Mouse (Mus musculus): ENCODE measurements around the gene Kin. TPM values are rescaled to one million over a fixed set of nuclear protein-coding genes. Genes with fewer than 3 reads are reported as not detected.

Kin gene
- total and polyA plus RNA-seq, 2 experiments: 1.3 to 7.7 TPM

DNA sequence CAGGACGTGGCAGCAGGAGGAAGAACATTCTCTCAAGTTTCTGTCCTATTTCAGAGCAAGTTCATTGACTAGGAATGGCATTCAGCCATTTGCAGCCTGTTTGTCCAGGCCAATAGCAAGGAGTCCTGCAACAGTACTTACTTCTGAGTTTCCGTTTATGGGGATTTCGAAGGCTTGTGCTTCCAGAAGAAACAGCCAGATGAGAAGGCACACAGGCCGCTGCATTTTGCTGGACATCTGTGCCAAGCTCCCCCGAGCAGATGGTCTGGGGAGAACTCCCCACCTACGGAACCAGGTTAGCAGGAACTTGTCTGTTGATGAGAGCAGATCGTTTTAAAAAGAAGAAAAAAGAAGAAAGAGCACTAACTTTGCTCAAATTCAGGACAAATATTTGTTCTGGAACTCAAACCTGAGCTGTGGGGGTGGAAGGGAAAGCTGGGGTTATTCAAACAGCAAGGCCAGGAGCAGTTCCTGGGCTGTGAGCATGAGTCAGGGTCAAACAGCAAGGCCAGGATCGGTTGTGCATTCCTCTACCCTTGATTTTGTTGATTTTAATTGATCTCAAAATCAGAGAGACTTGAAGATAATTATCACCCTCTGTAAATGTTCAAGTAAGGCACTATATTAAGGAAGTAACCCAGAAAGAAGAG is 50.1 kb downstream of the Kin start:
- H3K27ac ChIP-seq (replicated peaks; ENCODE audit: insufficient read depth, low read depth, low read length): peak overlapping the region; percentile 92
- peak overlapping the region; percentile 62 for H3K9ac ChIP-seq (ENCODE audit: low read depth, low read length)
- H3K27me3 ChIP-seq (ENCODE audit: control insufficient read depth, insufficient read depth, low read length): no peaks in the 10 kb centered on the region
- peaks cover 9% of the 10 kb centered on the region for H3K36me3 ChIP-seq (ENCODE audit: control insufficient read depth, insufficient read depth, low read length)
- TF ChIP-seq POLR2A (IDR thresholded peaks at IDR 0.05; ENCODE audit: extremely low read depth, insufficient read depth, low read length) (no peak), CTCF (IDR thresholded peaks at IDR 0.05; ENCODE audit: low read depth, low read length) (no peak)
- 0 out of 2 replicates have a peak, but pooled peaks cover 3% of the 10 kb centered on the region for H3K79me2 ChIP-seq (ENCODE audit: control insufficient read depth, insufficient read depth, low read length)
- peak overlapping the region; percentile 59 for H3K4me3 ChIP-seq (ENCODE audit: insufficient read depth, low read depth, low read length)
- H3K4me1 ChIP-seq (ENCODE audit: control insufficient read depth, insufficient read depth, low read length): peaks cover 27% of the 10 kb centered on the region
- peak; percentile 97 for DNase-seq (ENCODE audit: extremely low read depth, low read depth, low spot score)
- WGBS: 12% methylated on average over 8 of the region's 8 CpGs

DNA sequence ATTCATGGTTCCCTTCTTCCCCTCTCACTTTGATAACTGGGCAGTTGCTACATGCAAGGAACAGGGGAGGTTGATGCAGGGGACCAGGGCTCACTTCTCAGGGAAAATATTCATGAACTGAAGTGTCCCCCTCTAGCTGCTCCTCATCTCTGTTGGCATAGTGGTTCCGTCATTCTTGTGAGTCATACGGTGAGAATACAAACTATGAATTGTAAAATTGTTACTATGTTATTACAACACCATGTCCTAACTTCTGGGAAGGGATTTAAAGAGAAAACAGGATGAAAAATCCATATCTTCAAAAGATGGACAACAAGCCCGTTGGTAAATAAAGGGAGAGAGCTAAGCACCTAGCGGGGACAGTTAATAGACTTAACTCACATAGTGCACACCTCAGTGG is 50.9 kb downstream of the Kin start, which contains the start of gene Itih2:
Gene Itih2 (minus strand): TSS at position 101 of the 400 bp plus-strand sequence.
- no peak for DNase-seq (ENCODE audit: extremely low read depth, low read depth, low spot score)
- peaks cover 5% of the 10 kb centered on the region; the same call in 1 of the 2 replicates for H3K36me3 ChIP-seq (ENCODE audit: control insufficient read depth, insufficient read depth, low read length)
- peak within 1 kb of the TSS; percentile 59 for H3K4me3 ChIP-seq (ENCODE audit: insufficient read depth, low read depth, low read length)
- no peaks in the 10 kb centered on the region for H3K27me3 ChIP-seq (ENCODE audit: control insufficient read depth, insufficient read depth, low read length)
- peak within 1 kb of the TSS; percentile 92 for H3K27ac ChIP-seq (replicated peaks; ENCODE audit: insufficient read depth, low read depth, low read length)
- WGBS: 25% methylated on average over 4 of the region's 4 CpGs
- H3K79me2 ChIP-seq (ENCODE audit: control insufficient read depth, insufficient read depth, low read length): no peaks in the 10 kb centered on the region; the same call in 1 of the 2 replicates
- H3K4me1 ChIP-seq (ENCODE audit: control insufficient read depth, insufficient read depth, low read length): peaks cover 25% of the 10 kb centered on the region
- peak within 1 kb of the TSS; percentile 62 for H3K9ac ChIP-seq (ENCODE audit: low read depth, low read length)
- TF ChIP-seq CTCF (IDR thresholded peaks at IDR 0.05; ENCODE audit: low read depth, low read length): no peak
- no peak for TF ChIP-seq POLR2A (IDR thresholded peaks at IDR 0.05; ENCODE audit: extremely low read depth, insufficient read depth, low read length)

DNA sequence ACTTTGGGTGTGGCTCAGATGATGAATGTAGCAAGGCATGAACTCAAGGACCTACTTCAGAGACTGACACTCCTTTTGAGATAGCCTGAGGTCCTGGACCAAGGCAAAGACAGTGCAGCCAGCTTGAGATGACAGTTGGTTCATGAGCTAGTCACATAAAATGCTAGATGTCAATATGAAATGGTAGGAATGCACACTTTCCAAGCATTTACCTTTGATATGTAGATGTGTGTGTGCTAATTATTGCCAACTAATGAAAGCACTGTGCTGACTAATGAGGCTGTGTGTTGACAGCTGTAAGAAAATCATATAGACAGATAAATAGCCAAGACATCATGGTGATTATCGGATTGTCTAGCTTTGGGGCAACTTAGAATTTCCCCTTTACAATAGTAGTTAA is 51.7 kb downstream of the Kin start:
- Histone ChIP-seq H3K27me3 (ENCODE audit: control insufficient read depth, insufficient read depth, low read length) (no peaks in the 10 kb centered on the region), H3K27ac (replicated peaks; ENCODE audit: insufficient read depth, low read depth, low read length) (no peak overlapping the region), H3K9ac (ENCODE audit: low read depth, low read length) (no peak overlapping the region), H3K4me3 (ENCODE audit: insufficient read depth, low read depth, low read length) (no peak overlapping the region), H3K36me3 (ENCODE audit: control insufficient read depth, insufficient read depth, low read length) (peaks cover 5% of the 10 kb centered on the region; the same call in 1 of the 2 replicates), H3K4me1 (ENCODE audit: control insufficient read depth, insufficient read depth, low read length) (peaks cover 26% of the 10 kb centered on the region), H3K79me2 (ENCODE audit: control insufficient read depth, insufficient read depth, low read length) (no peaks in the 10 kb centered on the region; the same call in 1 of the 2 replicates)
- no peak for TF ChIP-seq CTCF (IDR thresholded peaks at IDR 0.05; ENCODE audit: low read depth, low read length)
- no peak for TF ChIP-seq POLR2A (IDR thresholded peaks at IDR 0.05; ENCODE audit: extremely low read depth, insufficient read depth, low read length)
- no peak for DNase-seq (ENCODE audit: extremely low read depth, low read depth, low spot score)
- WGBS: 100% methylated on average over 1 of the region's 1 CpGs

DNA sequence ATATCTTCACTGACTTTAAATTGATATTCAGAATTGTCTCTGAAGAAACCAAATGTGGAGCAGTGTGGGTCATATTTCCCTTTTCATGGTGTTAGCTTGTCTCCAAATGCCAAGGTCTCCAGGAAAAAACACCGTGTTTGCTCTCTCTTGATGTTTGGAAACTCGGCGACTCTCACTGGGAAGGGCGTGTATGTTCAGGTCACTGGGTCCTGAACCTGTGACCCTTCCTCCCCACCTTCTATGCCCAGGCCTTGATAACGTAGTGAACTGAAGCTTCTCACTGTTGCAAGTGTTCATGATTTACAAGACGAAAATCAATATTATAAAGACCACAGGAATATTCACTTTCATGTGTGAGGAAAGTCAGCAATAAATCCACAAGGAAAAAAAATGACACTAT is 53.5 kb downstream of the Kin start:
- H3K4me1 ChIP-seq (ENCODE audit: control insufficient read depth, insufficient read depth, low read length): peaks cover 21% of the 10 kb centered on the region
- H3K36me3 ChIP-seq (ENCODE audit: control insufficient read depth, insufficient read depth, low read length): no peaks in the 10 kb centered on the region
- WGBS: 18% methylated on average over 6 of the region's 6 CpGs
- TF ChIP-seq CTCF (IDR thresholded peaks at IDR 0.05; ENCODE audit: low read depth, low read length) (no peak), POLR2A (IDR thresholded peaks at IDR 0.05; ENCODE audit: extremely low read depth, insufficient read depth, low read length) (no peak)
- H3K4me3 ChIP-seq (ENCODE audit: insufficient read depth, low read depth, low read length): no peak overlapping the region
- peak; percentile 93 for DNase-seq (ENCODE audit: extremely low read depth, low read depth, low spot score)
- H3K27me3 ChIP-seq (ENCODE audit: control insufficient read depth, insufficient read depth, low read length): no peaks in the 10 kb centered on the region
- H3K27ac ChIP-seq (replicated peaks; ENCODE audit: insufficient read depth, low read depth, low read length): no peak overlapping the region
- H3K79me2 ChIP-seq (ENCODE audit: control insufficient read depth, insufficient read depth, low read length): no peaks in the 10 kb centered on the region; the same call in 1 of the 2 replicates
- H3K9ac ChIP-seq (ENCODE audit: low read depth, low read length): no peak overlapping the region

DNA sequence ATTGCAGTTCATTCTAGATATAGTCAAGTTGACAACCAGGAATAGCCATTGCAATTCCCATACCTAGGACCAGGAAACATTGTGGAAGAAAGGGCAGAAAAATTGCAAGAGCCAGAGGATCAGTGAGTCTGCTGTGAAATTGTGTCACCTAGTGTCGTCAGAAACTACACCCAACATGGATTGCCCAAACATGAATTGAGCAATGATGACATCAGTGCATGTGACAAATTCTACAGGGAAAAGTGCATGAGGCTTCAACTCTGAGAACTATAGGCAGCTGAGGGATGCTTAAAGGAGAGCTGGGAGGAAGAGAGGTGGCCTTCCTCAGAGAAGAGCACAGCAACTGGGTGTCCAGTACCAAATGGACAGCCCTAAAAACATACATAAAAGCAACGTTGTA is 56.9 kb downstream of the Kin start:
- peak; percentile 78 for DNase-seq (ENCODE audit: extremely low read depth, low read depth, low spot score)
- no peaks in the 10 kb centered on the region for H3K36me3 ChIP-seq (ENCODE audit: control insufficient read depth, insufficient read depth, low read length)
- no peaks in the 10 kb centered on the region; the same call in 1 of the 2 replicates for H3K79me2 ChIP-seq (ENCODE audit: control insufficient read depth, insufficient read depth, low read length)
- no peaks in the 10 kb centered on the region for H3K27me3 ChIP-seq (ENCODE audit: control insufficient read depth, insufficient read depth, low read length)
- TF ChIP-seq CTCF (IDR thresholded peaks at IDR 0.05; ENCODE audit: low read depth, low read length) (no peak), POLR2A (IDR thresholded peaks at IDR 0.05; ENCODE audit: extremely low read depth, insufficient read depth, low read length) (no peak)
- 32% methylated on average over 2 of the region's 2 CpGs for WGBS
- no peak overlapping the region for H3K9ac ChIP-seq (ENCODE audit: low read depth, low read length)
- 0 out of 2 replicates have a peak overlapping the region, but pooled peaks have one; percentile 15 for H3K27ac ChIP-seq (replicated peaks; ENCODE audit: insufficient read depth, low read depth, low read length)
- H3K4me1 ChIP-seq (ENCODE audit: control insufficient read depth, insufficient read depth, low read length): peaks cover 17% of the 10 kb centered on the region
- H3K4me3 ChIP-seq (ENCODE audit: insufficient read depth, low read depth, low read length): no peak overlapping the region

DNA sequence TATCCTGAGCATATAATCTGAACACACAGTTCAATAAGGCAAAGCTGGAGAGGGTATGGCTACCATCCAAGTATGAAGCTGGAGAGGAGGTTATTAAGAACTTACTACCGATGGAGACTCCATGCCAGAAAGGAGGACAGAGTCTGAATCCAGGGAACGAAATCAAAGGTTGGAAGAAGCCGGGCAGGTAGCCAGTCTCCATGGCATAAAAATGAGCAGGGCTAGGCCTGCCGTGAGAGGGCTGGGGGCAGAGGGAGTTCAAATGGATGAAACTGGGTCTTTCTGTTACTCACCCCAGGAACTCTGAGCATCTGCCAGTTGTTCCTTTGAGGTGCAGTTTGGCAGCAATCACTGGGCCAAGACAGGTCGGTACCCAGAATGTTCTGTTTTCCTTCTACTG is 60.1 kb downstream of the Kin start:
- peaks cover 13% of the 10 kb centered on the region for H3K4me1 ChIP-seq (ENCODE audit: control insufficient read depth, insufficient read depth, low read length)
- no peak overlapping the region for H3K4me3 ChIP-seq (ENCODE audit: insufficient read depth, low read depth, low read length)
- no peaks in the 10 kb centered on the region; the same call in 1 of the 2 replicates for H3K79me2 ChIP-seq (ENCODE audit: control insufficient read depth, insufficient read depth, low read length)
- TF ChIP-seq CTCF (IDR thresholded peaks at IDR 0.05; ENCODE audit: low read depth, low read length) (no peak), POLR2A (IDR thresholded peaks at IDR 0.05; ENCODE audit: extremely low read depth, insufficient read depth, low read length) (no peak)
- no peaks in the 10 kb centered on the region for H3K27me3 ChIP-seq (ENCODE audit: control insufficient read depth, insufficient read depth, low read length)
- H3K36me3 ChIP-seq (ENCODE audit: control insufficient read depth, insufficient read depth, low read length): no peaks in the 10 kb centered on the region
- peak; percentile 84 for DNase-seq (ENCODE audit: extremely low read depth, low read depth, low spot score)
- WGBS: 22% methylated on average over 5 of the region's 5 CpGs
- H3K9ac ChIP-seq (ENCODE audit: low read depth, low read length): no peak overlapping the region
- peak overlapping the region; percentile 3 for H3K27ac ChIP-seq (replicated peaks; ENCODE audit: insufficient read depth, low read depth, low read length)

Other genes starting within 250 kb of the Kin start
- not detected in 2 replicates for gene 4930412O13Rik, start 199.3 kb upstream of the Kin start, total RNA-seq (2014; rRNA removed)
- gene 4930412O13Rik, start 199.3 kb upstream of the Kin start, polyA plus RNA-seq (2012; rRNA removed): not detected in 2 replicates
- gene 9230102O04Rik, start 191.1 kb upstream of the Kin start, total RNA-seq (2014; rRNA removed): not detected in 2 replicates
- not detected in 2 replicates for gene 9230102O04Rik, start 191.1 kb upstream of the Kin start, polyA plus RNA-seq (2012; rRNA removed)
- 0.07 TPM in 1 of 2 replicates, not detected in the other for gene Gata3, start 190.6 kb upstream of the Kin start, total RNA-seq (2014; rRNA removed)
- gene Gata3, start 190.6 kb upstream of the Kin start, polyA plus RNA-seq (2012; rRNA removed): 0.33 and 0.42 TPM in 2 replicates
- 1.1 and 1.5 TPM in 2 replicates for gene Taf3, start 32.0 kb upstream of the Kin start, total RNA-seq (2014; rRNA removed)
- gene Taf3, start 32.0 kb upstream of the Kin start, polyA plus RNA-seq (2012; rRNA removed): 1.6 and 2.6 TPM in 2 replicates
- 559 and 593 TPM in 2 replicates for gene Atp5c1, start 83 bp upstream of the Kin start, total RNA-seq (2014; rRNA removed)
- 314 and 324 TPM in 2 replicates for gene Atp5c1, start 83 bp upstream of the Kin start, polyA plus RNA-seq (2012; rRNA removed)
- gene Itih2, start 50.8 kb downstream of the Kin start, total RNA-seq (2014; rRNA removed): 677 and 1,125 TPM in 2 replicates
- gene Itih2, start 50.8 kb downstream of the Kin start, polyA plus RNA-seq (2012; rRNA removed): 409 and 422 TPM in 2 replicates
- gene Itih5, start 73.0 kb downstream of the Kin start, total RNA-seq (2014; rRNA removed): 7.4 and 7.8 TPM in 2 replicates
- 1.9 and 4.6 TPM in 2 replicates for gene Itih5, start 73.0 kb downstream of the Kin start, polyA plus RNA-seq (2012; rRNA removed)

Measured in liver, adult 2 months (tissue).